Mouse (Mus musculus): ENCODE measurements around the gene Dtx1. TPM values are rescaled to one million over a fixed set of nuclear protein-coding genes. Genes with fewer than 3 reads are reported as not detected.

Dtx1 gene
- polyA plus RNA-seq (2015; fragmentation: Nextera tagmentation; extraction: Ambion mirVana), result 25.1 and 34.2 TPM in 2 replicates

DNA sequence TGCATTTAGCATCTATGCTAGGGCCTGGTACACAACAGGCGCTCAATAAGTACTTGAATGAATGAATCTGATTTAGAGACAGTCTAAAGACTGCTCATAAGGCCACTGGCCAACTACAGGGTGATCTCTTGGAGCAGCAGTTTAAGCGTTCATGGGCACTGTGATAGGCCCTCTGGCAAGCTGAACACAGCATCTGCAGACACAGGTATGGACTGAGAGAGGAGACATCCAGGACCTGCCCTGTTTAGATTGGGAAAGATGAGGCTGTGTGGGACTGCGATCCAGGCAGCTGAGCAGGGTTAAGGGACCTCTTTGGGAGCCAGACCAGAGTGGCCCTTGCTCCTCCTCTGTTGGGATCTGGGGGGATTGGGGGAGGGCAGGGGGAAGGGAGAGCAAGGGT lies at the start of gene Dtx1:
Gene Dtx1, minus strand, starts transcription at position 101 of the 400 bp plus-strand sequence.
- Histone ChIP-seq H3K27ac (peak within 1 kb of the TSS; percentile 88), H3K9ac (replicated peaks) (peak within 1 kb of the TSS; percentile 92), H3K4me1 (replicated peaks) (peaks cover 52% of the 10 kb centered on the region), H3K36me3 (no peaks in the 10 kb centered on the region), H3K27me3 (peaks cover 35% of the 10 kb centered on the region), H3K4me3 (replicated peaks) (peak within 1 kb of the TSS; percentile 78), H3K4me2 (replicated peaks) (peak within 1 kb of the TSS; percentile 67), H3K9me3 (no peaks in the 10 kb centered on the region)
- peak; percentile 22; the same call in 1 of the 2 replicates for ATAC-seq
- 31% methylated on average over 3 of the region's 3 CpGs for whole genome bisulfite sequencing

DNA sequence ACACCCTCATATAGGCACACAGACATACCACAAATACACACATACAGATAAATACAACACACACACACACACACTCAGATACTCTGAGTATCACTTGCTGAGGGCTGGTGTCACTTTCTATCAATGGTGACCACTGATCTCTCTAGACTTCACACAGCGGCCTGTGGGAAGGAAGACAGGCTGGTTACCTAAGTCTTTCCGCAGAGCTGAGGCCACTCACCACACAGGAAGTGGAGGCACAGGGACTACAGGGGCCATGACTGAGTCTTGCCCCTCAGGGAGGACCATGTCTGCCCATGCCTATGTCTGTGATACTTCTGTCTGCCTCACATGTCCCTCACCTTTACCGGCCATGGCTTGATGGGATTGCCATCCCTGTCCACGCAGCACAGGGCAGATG lies 42.5 kb upstream of the Dtx1 start:
- Histone ChIP-seq H3K27ac (no peak overlapping the region), H3K4me2 (replicated peaks) (no peak overlapping the region), H3K27me3 (no peaks in the 10 kb centered on the region), H3K4me3 (replicated peaks) (no peak overlapping the region), H3K9ac (replicated peaks) (no peak overlapping the region), H3K4me1 (replicated peaks) (no peaks in the 10 kb centered on the region), H3K9me3 (no peaks in the 10 kb centered on the region), H3K36me3 (no peaks in the 10 kb centered on the region)
- 98% methylated on average over 4 of the region's 4 CpGs for WGBS
- no peak for ATAC-seq

DNA sequence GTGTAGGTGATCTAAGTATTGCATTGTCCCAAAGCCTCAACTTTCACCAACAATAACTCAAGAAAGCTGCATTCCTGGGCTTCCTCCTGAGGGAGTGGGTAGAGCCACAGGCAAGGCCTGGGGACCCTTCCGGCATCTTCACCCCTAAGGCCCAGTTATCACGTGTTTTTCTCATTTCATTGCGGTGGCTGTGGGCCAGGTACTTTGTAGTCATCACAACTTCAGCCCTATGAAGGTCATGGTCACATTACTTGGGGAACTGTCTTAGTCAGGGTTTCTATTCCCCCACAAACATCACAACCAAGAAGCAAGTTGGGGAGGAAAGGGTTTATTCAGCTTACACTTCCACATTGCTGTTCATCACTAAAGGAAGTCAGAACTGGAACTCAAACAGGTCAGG lies 41.1 kb upstream of the Dtx1 start:
- 78% methylated on average over 3 of the region's 3 CpGs for WGBS
- H3K4me3 ChIP-seq (replicated peaks), result no peak overlapping the region

DNA sequence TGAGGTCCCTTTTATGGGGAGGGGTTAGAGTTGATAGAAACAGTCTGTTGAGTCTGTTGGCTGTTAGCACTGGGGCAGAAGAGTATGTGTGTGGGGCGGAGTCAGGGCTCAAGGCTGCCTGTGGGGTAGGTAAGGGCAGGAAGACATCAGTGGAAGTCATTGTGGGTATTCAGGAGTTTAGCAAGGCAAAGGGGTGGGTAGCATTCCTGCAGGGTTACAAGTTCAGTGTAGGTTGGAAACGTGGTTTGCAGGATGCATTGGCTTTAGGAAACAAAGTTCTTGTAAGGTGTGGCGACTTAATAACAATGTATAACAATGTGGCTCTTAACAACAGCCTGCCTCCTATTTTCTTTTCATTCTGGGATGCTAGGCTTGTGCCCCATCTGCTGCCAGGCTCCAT lies 39.5 kb upstream of the Dtx1 start:
- no peaks in the 10 kb centered on the region for H3K36me3 ChIP-seq
- no peak overlapping the region for H3K4me3 ChIP-seq (replicated peaks)
- 76% methylated on average over 3 of the region's 3 CpGs for WGBS
- no peaks in the 10 kb centered on the region for H3K9me3 ChIP-seq
- no peaks in the 10 kb centered on the region for H3K4me1 ChIP-seq (replicated peaks)
- no peak for ATAC-seq
- H3K27me3 ChIP-seq, result no peaks in the 10 kb centered on the region
- H3K27ac ChIP-seq, result no peak overlapping the region
- no peak overlapping the region for H3K4me2 ChIP-seq (replicated peaks)
- H3K9ac ChIP-seq (replicated peaks), result no peak overlapping the region

More for the DNA sequence above, 41.1 kb upstream of the Dtx1 start:
- Histone ChIP-seq H3K27ac (no peak overlapping the region), H3K9ac (replicated peaks) (no peak overlapping the region), H3K4me2 (replicated peaks) (no peak overlapping the region), H3K4me1 (replicated peaks) (no peaks in the 10 kb centered on the region), H3K9me3 (no peaks in the 10 kb centered on the region), H3K36me3 (no peaks in the 10 kb centered on the region), H3K27me3 (no peaks in the 10 kb centered on the region)
- ATAC-seq, result no peak

GRCm38 (mm10) chr5:120749688-120750087 lies 38.0 kb upstream of the Dtx1 start, which contains the start of gene Oas2:
Gene Oas2 (minus strand): TSS chr5:120749853.
- 76% methylated on average over 5 of the region's 5 CpGs for WGBS
- Histone ChIP-seq H3K9ac (replicated peaks) (no peak within 1 kb of the TSS), H3K9me3 (no peaks in the 10 kb centered on the region), H3K36me3 (no peaks in the 10 kb centered on the region), H3K27ac (no peak within 1 kb of the TSS), H3K27me3 (no peaks in the 10 kb centered on the region), H3K4me3 (replicated peaks) (no peak within 1 kb of the TSS), H3K4me2 (replicated peaks) (no peak within 1 kb of the TSS), H3K4me1 (replicated peaks) (no peaks in the 10 kb centered on the region)
- ATAC-seq, result no peak

GRCm38 (mm10) chr5:120746451-120746850 lies 34.7 kb upstream of the Dtx1 start:
- no peak overlapping the region for H3K4me2 ChIP-seq (replicated peaks)
- WGBS, result 18% methylated on average over 5 of the region's 5 CpGs
- H3K4me1 ChIP-seq (replicated peaks), result no peaks in the 10 kb centered on the region
- H3K9ac ChIP-seq (replicated peaks), result no peak overlapping the region
- H3K4me3 ChIP-seq (replicated peaks), result no peak overlapping the region
- ATAC-seq, result no peak
- H3K9me3 ChIP-seq, result no peaks in the 10 kb centered on the region
- H3K36me3 ChIP-seq, result no peaks in the 10 kb centered on the region
- H3K27me3 ChIP-seq, result no peaks in the 10 kb centered on the region
- no peak overlapping the region for H3K27ac ChIP-seq

DNA sequence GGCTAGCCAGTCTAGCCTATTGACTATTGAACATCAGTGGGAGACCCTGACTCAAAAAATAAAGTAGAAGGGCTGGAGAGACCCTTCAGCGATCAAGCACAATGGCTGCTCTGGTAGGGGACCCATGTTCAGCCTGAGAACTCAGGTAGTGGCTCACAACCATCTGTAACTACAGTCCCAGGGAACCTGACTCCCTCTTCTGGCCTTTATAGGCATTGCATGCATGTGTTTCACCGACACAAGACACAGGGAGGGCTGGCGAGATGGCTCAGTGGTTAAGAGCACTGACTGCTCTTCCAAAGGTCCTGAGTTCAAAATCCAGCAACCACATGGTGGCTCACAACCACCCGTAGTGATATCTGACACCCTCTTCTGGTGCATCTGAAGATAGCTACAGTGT lies 30.4 kb upstream of the Dtx1 start:
- Histone ChIP-seq H3K4me3 (replicated peaks) (no peak overlapping the region), H3K36me3 (no peaks in the 10 kb centered on the region), H3K27me3 (no peaks in the 10 kb centered on the region), H3K4me2 (replicated peaks) (no peak overlapping the region), H3K9ac (replicated peaks) (no peak overlapping the region), H3K4me1 (replicated peaks) (no peaks in the 10 kb centered on the region), H3K27ac (no peak overlapping the region), H3K9me3 (no peaks in the 10 kb centered on the region)
- WGBS, result 35% methylated on average over 4 of the region's 4 CpGs
- ATAC-seq, result no peak

DNA sequence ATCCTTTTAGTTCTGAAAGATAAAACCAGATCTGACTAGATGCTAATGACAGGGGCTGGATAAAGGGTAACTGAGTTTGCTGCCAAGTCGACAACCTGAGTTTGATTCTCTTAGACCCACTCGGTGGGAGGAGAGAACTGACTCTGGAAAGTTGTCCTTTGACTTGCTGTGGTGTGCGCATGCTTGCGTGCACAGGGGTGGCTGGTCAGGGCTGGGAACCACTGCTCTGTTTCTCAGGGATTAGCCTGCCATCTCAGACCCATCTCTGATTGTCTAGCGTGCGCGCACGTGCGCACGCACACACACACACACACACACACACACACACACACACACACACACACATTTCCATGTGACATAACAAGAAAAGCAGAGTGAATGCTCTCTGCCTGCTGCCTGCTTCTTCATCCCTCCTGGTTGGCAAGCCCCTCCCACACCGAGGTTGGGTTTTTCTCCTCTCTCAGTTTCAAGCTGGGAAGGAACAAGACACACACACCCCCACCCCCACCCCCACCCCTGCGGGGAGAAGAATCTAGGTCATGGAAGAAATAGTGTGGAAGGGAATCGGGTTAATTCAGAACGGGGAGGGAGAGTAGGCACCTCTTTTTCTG lies 22.8 kb upstream of the Dtx1 start:
- Histone ChIP-seq H3K9ac (replicated peaks) (no peak overlapping the region), H3K4me3 (replicated peaks) (no peak overlapping the region), H3K9me3 (no peaks in the 10 kb centered on the region), H3K36me3 (no peaks in the 10 kb centered on the region), H3K27me3 (no peaks in the 10 kb centered on the region), H3K4me1 (replicated peaks) (no peaks in the 10 kb centered on the region), H3K27ac (no peak overlapping the region), H3K4me2 (replicated peaks) (no peak overlapping the region)
- ATAC-seq, result no peak
- WGBS, result 70% methylated on average over 14 of the region's 14 CpGs

DNA sequence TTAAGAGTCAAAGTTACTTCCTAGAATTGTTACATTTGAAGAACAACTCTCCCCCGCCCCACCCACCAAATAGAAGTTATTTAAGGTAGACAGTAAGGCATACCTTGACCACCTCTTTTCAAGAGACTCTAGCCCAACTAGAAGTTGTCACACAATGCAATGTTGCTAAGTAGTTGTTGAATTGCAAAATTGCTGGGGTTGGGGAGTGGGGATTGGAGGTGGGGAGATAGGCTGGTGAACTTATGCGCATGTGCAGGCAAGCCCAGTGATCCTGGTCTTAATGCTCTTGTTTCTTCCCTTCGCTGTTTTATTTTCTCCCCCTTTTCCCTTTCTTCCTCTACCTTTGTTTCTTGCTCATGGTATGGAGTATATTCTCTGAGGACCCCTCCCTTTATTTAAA lies 22.0 kb upstream of the Dtx1 start:
- no peaks in the 10 kb centered on the region for H3K36me3 ChIP-seq
- WGBS, result 96% methylated on average over 3 of the region's 3 CpGs
- H3K4me1 ChIP-seq (replicated peaks), result no peaks in the 10 kb centered on the region
- no peak overlapping the region for H3K9ac ChIP-seq (replicated peaks)
- H3K27me3 ChIP-seq, result no peaks in the 10 kb centered on the region
- no peak overlapping the region for H3K4me3 ChIP-seq (replicated peaks)
- no peak overlapping the region for H3K4me2 ChIP-seq (replicated peaks)
- no peak for ATAC-seq
- H3K27ac ChIP-seq, result no peak overlapping the region
- H3K9me3 ChIP-seq, result no peaks in the 10 kb centered on the region

GRCm38 (mm10) chr5:120732740-120733139 lies 21.0 kb upstream of the Dtx1 start:
- 69% methylated on average over 1 of the region's 1 CpGs for WGBS
- no peaks in the 10 kb centered on the region for H3K9me3 ChIP-seq
- no peak for ATAC-seq

GRCm38 (mm10) chr5:120729319-120729718 lies 17.6 kb upstream of the Dtx1 start:
- Histone ChIP-seq H3K4me2 (replicated peaks) (no peak overlapping the region), H3K4me1 (replicated peaks) (no peaks in the 10 kb centered on the region), H3K4me3 (replicated peaks) (no peak overlapping the region), H3K27me3 (no peaks in the 10 kb centered on the region), H3K36me3 (no peaks in the 10 kb centered on the region), H3K9me3 (no peaks in the 10 kb centered on the region), H3K27ac (no peak overlapping the region), H3K9ac (replicated peaks) (no peak overlapping the region)
- ATAC-seq, result no peak
- WGBS, result 75% methylated on average over 10 of the region's 10 CpGs

More at GRCm38 (mm10) chr5:120732740-120733139, 21.0 kb upstream of the Dtx1 start:
- no peaks in the 10 kb centered on the region for H3K4me1 ChIP-seq (replicated peaks)
- no peaks in the 10 kb centered on the region for H3K27me3 ChIP-seq
- no peaks in the 10 kb centered on the region for H3K36me3 ChIP-seq
- no peak overlapping the region for H3K4me3 ChIP-seq (replicated peaks)
- H3K4me2 ChIP-seq (replicated peaks), result no peak overlapping the region
- H3K9ac ChIP-seq (replicated peaks), result no peak overlapping the region
- H3K27ac ChIP-seq, result no peak overlapping the region

DNA sequence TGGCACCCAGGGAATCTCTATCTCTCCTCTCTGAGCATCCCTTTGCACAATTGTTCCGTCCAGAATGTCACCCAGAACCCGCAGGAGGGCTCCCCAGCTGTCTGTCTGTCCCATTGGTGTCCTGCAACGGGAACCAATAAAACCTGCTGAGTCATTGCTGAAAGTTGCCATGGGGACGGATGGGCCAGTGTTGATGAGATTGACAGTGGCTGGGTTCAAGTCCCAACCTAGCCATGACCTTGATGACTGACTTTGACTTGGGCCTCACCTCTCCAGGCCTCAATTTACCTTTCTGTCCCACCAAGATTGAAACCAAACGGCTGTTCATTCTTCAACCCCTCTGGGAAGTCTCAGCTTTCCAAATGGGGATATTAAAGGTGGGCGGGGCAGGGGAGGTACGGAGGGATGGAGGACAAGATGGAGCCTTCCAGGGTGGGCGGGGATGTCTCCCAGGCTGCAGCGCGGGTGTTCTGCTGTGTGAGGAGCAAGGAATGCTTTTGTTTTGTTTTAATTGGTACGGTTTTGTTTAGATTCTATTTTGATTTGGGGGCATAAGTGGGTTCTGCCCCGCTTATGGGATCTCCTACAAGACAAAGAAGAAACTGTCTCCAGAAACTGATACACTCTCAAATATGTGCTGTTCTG lies 14.2 kb upstream of the Dtx1 start:
- H3K4me3 ChIP-seq (replicated peaks), result no peak overlapping the region

More for the DNA sequence above, 14.2 kb upstream of the Dtx1 start:
- Histone ChIP-seq H3K36me3 (no peaks in the 10 kb centered on the region), H3K9me3 (no peaks in the 10 kb centered on the region), H3K27ac (no peak overlapping the region), H3K4me1 (replicated peaks) (no peaks in the 10 kb centered on the region), H3K9ac (replicated peaks) (no peak overlapping the region), H3K27me3 (no peaks in the 10 kb centered on the region), H3K4me2 (replicated peaks) (no peak overlapping the region)
- no peak for ATAC-seq
- 59% methylated on average over 12 of the region's 12 CpGs for WGBS
